Mouse (Mus musculus) frontal cortex, postnatal 14 days (tissue): ENCODE measurements around the gene Vmn2r28.
"Not testable (repeated sequence)": the region's sequence is repeated elsewhere in the genome, so short reads cannot be mapped to it uniquely, and the experiment has no call there.

Experiments
- DNase-seq, 2 experiments: peaks; one replicate each; pipeline ENCODE4 v3.0.0; 2022; ENCODE audit warnings: low spot score in 2 of 2

Gene Vmn2r28

DNA sequence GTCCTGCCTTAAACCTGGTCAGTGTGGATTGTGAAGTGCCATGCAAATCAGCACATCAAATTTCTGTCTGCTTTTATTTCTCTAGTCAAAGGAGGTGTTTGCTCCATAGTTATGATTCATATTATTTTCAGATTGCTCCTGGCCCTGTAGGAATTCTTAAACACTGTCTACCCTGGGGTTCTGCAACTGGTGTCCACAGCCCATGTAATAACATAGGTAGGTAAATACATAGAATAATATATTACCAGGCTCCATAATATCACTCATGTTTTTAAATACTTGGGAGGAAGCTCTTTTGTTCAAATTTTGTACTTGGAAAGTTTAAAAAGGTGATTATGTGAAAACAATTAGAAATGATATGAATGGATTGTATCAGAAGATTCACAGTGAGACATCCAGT is at the start of gene Vmn2r28:
TSS of gene Vmn2r28 (minus strand) at position 101 of the 400 bp plus-strand sequence.
- DNase-seq = not testable (repeated sequence)

DNA sequence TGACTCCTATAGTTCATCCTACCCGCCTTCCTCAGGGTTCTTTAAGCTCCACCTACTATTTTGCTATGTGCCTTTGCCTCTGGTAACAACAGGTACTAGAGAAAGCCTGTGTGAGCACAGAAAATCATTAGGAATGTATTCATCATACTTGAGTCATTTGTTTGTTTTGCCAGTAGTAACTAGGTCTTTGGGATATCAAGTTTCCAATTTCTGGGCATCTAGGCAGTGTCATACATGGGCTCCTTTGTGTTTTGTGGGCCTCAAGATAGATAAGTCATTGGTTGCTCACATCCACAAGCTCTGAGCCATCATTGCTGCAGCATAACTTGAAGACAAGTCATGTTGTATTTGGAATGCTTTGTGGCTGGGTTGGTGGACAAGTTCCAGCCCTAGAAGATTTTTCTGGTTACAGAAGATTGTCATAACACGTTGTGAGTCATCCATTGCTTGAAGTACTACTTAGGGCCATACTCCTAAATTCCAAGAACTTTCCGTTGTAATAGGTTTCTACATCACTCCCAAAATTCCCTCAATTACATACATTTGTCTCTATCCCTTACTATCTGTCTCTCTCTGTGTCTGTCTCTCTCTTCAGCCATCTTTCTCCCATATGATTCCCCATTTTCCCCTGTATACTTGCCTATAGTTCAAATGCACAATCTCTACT is 47.1 kb upstream of the Vmn2r28 start:
- DNase-seq = not testable (repeated sequence)

DNA sequence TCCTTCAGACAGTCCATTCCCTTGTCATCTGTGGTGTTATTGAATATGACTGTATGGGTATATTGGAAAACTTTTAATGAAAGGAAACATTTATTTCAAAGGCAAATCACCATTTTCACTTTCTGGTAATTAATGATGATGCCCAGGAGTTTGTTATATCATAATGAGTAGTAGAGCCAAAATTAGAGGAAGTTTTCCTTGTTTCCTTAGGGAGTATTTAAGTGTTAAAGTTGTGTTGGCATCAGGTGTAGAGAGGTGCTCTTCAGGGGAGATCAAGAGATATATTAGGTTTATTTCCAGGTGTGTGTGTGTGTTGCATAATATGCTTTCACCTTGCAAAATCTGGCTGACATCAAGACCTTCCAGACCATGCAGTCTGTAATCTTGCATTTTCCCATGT is 37.1 kb downstream of the Vmn2r28 start, which contains the start of gene Vmn1r59:
TSS of gene Vmn1r59 (minus strand) at position 101 of the 400 bp plus-strand sequence.
- DNase-seq = no peak

DNA sequence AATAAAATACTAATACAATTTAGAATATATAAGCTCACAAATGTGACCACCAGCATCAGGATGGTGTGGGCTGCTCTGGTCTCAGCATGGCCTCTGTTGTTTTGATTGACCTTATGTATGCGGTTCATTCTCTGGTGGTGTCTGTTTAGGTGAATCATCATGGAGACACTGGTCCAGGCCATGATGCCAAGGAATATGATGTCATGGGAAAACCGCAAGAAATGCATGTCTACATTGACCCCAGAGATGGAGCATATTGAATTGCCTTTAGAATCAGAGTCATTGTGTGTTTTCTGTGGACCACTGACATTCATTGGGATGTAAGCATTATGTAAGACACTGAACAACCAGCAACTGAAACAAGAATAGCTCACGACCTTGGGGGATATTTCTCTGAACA is 39.7 kb downstream of the Vmn2r28 start:
- not testable (repeated sequence) for DNase-seq

DNA sequence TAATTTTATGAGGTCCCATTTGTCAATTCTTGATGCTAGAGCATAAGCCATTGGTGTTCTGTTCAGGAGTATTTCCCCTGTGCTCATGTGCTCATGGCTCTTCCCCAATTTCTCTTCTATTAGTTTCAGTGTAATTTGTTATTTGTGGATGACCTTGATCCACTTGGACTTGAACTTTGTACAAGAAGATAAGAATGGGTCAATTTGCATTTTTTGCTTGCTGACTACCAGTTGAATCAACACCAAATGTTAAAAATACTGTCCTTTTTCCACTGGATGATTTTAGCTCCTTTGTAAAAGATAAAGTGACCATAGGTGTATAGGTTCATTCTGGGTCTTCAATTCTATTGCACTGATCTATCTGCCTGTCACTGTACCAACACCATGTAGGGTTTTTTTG is 45.1 kb downstream of the Vmn2r28 start:
- no peak for DNase-seq
